8 mouse cellular contexts compared by ENCODE assay signal in the genomic region with DNA sequence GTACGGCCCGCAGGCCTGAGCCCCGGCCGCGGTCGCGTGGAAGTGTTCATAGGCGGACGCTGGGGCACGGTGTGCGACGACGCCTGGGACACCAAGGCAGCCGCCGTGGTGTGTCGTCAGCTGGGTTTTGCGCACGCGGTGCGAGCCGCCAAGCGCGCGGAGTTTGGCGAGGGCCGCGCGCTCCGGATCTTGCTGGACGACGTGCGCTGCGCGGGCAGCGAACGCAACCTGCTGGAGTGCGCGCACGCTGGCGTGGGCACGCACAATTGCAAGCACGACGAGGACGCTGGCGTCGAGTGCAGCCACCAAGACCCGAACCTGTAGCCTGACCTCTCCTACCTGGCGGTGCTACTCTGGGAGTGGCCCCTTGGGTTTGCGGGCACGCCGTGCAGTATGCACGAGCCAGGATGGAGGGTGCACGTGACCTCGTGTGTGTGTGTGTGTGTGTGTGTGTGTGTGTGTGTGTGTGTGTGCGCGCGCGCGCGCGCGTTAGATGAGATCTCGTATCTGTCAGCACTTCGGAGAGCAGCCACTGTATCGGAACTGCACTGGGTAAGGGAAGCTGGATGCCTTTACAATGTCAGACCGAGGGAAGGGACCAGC. TPM values are rescaled to one million over a fixed set of nuclear protein-coding genes. Genes with fewer than 3 reads are reported as not detected.
DNase-seq lines count a peak whose midpoint lies in the region; ATAC-seq and TF ChIP-seq lines count a peak whose summit lies in the region.

No protein-coding gene starts in this region.

- H3K27ac ChIP-seq in embryonic facial prominence, embryonic 14.5 days (replicated peaks; ENCODE audit: low read depth, low read length) = no peak overlapping the region
- peak overlapping the region; percentile 17; the same call in 1 of the 2 replicates for H3K27ac ChIP-seq in hindbrain, embryonic 16.5 days (ENCODE audit: low read depth, low read length)
- H3K27ac ChIP-seq in limb, embryonic 13.5 days = no peak overlapping the region

- WGBS in embryonic facial prominence, embryonic 14.5 days = under 1% methylated on average over 26 of the region's 66 CpGs
- 2% methylated on average over 65 of the region's 66 CpGs for WGBS in hindbrain, embryonic 16.5 days
- under 1% methylated on average over 62 of the region's 66 CpGs for WGBS in limb, embryonic 13.5 days

- no peaks in the 10 kb centered on the region for H3K9me3 ChIP-seq in E14TG2a.4 (ENCODE audit: low read length)
- no peaks in the 10 kb centered on the region for H3K9me3 ChIP-seq in embryonic facial prominence, embryonic 14.5 days (ENCODE audit: control insufficient read depth, low read length)
- H3K9me3 ChIP-seq in hindbrain, embryonic 16.5 days (ENCODE audit: control insufficient read depth, low read length) = no peaks in the 10 kb centered on the region
- H3K9me3 ChIP-seq in limb, embryonic 13.5 days = no peaks in the 10 kb centered on the region

- peak overlapping the region; percentile 76 for H3K4me3 ChIP-seq in E14TG2a.4 (replicated peaks; ENCODE audit: low read length)
- H3K4me3 ChIP-seq in embryonic facial prominence, embryonic 14.5 days (ENCODE audit: low read depth, low read length) = peak overlapping the region; percentile 47
- H3K4me3 ChIP-seq in hindbrain, embryonic 16.5 days (ENCODE audit: low read length) = peak overlapping the region; percentile 56
- peak overlapping the region; percentile 49 for H3K4me3 ChIP-seq in limb, embryonic 13.5 days

- ATAC-seq in cerebellum, adult (ENCODE audit: insufficient number of reproducible peaks, low FRiP score, low TSS enrichment) = peak; percentile 29; the same call in 1 of the 2 replicates
- ATAC-seq in embryonic facial prominence, embryonic 14.5 days (ENCODE audit: low read depth) = peak; percentile 53
- peak; percentile 77 for ATAC-seq in hindbrain, embryonic 16.5 days
- 0 out of 2 replicates have a peak, but pooled peaks have one; percentile 41 for ATAC-seq in limb, embryonic 13.5 days (ENCODE audit: low FRiP score, low read depth)

- H3K4me2 ChIP-seq in embryonic facial prominence, embryonic 14.5 days (ENCODE audit: low read depth, low read length) = peak overlapping the region; percentile 80
- peak overlapping the region; percentile 90 for H3K4me2 ChIP-seq in hindbrain, embryonic 16.5 days (ENCODE audit: low read length)
- H3K4me2 ChIP-seq in limb, embryonic 13.5 days (replicated peaks) = peak overlapping the region; percentile 79

- TF ChIP-seq CTCF in E14TG2a.4 (conservative IDR thresholded peaks at IDR 0.05; ENCODE audit: low read length) = no peak

- peaks cover 18% of the 10 kb centered on the region for H3K4me1 ChIP-seq in E14TG2a.4 (replicated peaks; ENCODE audit: low read depth, low read length)
- peaks cover 9% of the 10 kb centered on the region; the same call in 1 of the 2 replicates for H3K4me1 ChIP-seq in embryonic facial prominence, embryonic 14.5 days (ENCODE audit: control insufficient read depth, insufficient read depth, low read length)
- peaks cover 16% of the 10 kb centered on the region for H3K4me1 ChIP-seq in hindbrain, embryonic 16.5 days (ENCODE audit: control insufficient read depth, insufficient read depth, low read depth, low read length)
- H3K4me1 ChIP-seq in limb, embryonic 13.5 days = peaks cover 16% of the 10 kb centered on the region

- H3K36me3 ChIP-seq in E14TG2a.4 (ENCODE audit: insufficient read depth, low read length) = no peaks in the 10 kb centered on the region
- H3K36me3 ChIP-seq in embryonic facial prominence, embryonic 14.5 days (ENCODE audit: control insufficient read depth, insufficient read depth, low read length) = no peaks in the 10 kb centered on the region
- no peaks in the 10 kb centered on the region for H3K36me3 ChIP-seq in hindbrain, embryonic 16.5 days (ENCODE audit: control insufficient read depth, insufficient read depth, low read length)
- no peaks in the 10 kb centered on the region for H3K36me3 ChIP-seq in limb, embryonic 13.5 days

- H3K9ac ChIP-seq in embryonic facial prominence, embryonic 14.5 days (ENCODE audit: low read depth, low read length) = peak overlapping the region; percentile 48
- peak overlapping the region; percentile 75 for H3K9ac ChIP-seq in hindbrain, embryonic 16.5 days (ENCODE audit: low read depth, low read length)
- H3K9ac ChIP-seq in limb, embryonic 13.5 days = peak overlapping the region; percentile 43

- peaks cover 89% of the 10 kb centered on the region for H3K27me3 ChIP-seq in E14TG2a.4 (ENCODE audit: insufficient read depth, low read length)
- H3K27me3 ChIP-seq in embryonic facial prominence, embryonic 14.5 days (replicated peaks; ENCODE audit: control insufficient read depth, insufficient read depth, low read length) = peaks cover 46% of the 10 kb centered on the region
- 0 out of 2 replicates have a peak, but pooled peaks cover 3% of the 10 kb centered on the region for H3K27me3 ChIP-seq in hindbrain, embryonic 16.5 days (replicated peaks; ENCODE audit: control insufficient read depth, insufficient read depth, low read length)
- peaks cover 60% of the 10 kb centered on the region for H3K27me3 ChIP-seq in limb, embryonic 13.5 days

- DNase-seq in cerebellum, adult 9-10 months = no peak
- peak; percentile 75 for DNase-seq in embryonic facial prominence, embryonic 14.5 days (ENCODE audit: low spot score)
- DNase-seq in retina, postnatal 7 days (ENCODE audit: low read depth, low spot score) = peak; percentile 58
- DNase-seq in ovary, postnatal 10 days (ENCODE audit: low spot score) = no peak

RNA-seq across cellular contexts. Expression of a gene that starts 6.2 kb away (rescaled TPM):
- 5.8 and 8.5 TPM in 2 replicates for polyA plus RNA-seq in embryonic facial prominence, embryonic 14.5 days (2014; fragmentation: Nextera tagmentation; extraction: Ambion mirVana)
- 38.3 and 40.1 TPM in 2 replicates for polyA plus RNA-seq in hindbrain, embryonic 16.5 days (2015; fragmentation: Nextera tagmentation; extraction: Ambion mirVana)
- 7.2 and 8.8 TPM in 2 replicates for polyA plus RNA-seq in limb, embryonic 13.5 days (2015; fragmentation: Nextera tagmentation; extraction: Ambion mirVana)

RNA-seq across cellular contexts. Expression of a gene that starts 21.9 kb away (rescaled TPM):
- 0.58 and 0.64 TPM in 2 replicates for polyA plus RNA-seq in embryonic facial prominence, embryonic 14.5 days (2014; fragmentation: Nextera tagmentation; extraction: Ambion mirVana)
- polyA plus RNA-seq in hindbrain, embryonic 16.5 days (2015; fragmentation: Nextera tagmentation; extraction: Ambion mirVana) = 2.6 and 2.9 TPM in 2 replicates
- 0.83 and 1.1 TPM in 2 replicates for polyA plus RNA-seq in limb, embryonic 13.5 days (2015; fragmentation: Nextera tagmentation; extraction: Ambion mirVana)

RNA-seq across cellular contexts. Expression of a gene that starts 42.8 kb away (rescaled TPM):
- polyA plus RNA-seq in embryonic facial prominence, embryonic 14.5 days (2014; fragmentation: Nextera tagmentation; extraction: Ambion mirVana) = 62.3 and 62.8 TPM in 2 replicates
- polyA plus RNA-seq in hindbrain, embryonic 16.5 days (2015; fragmentation: Nextera tagmentation; extraction: Ambion mirVana) = 59.3 and 62.3 TPM in 2 replicates
- polyA plus RNA-seq in limb, embryonic 13.5 days (2015; fragmentation: Nextera tagmentation; extraction: Ambion mirVana) = 36.5 and 41.9 TPM in 2 replicates

RNA-seq across cellular contexts. Expression of a gene that starts 52.8 kb away (rescaled TPM):
- polyA plus RNA-seq in embryonic facial prominence, embryonic 14.5 days (2014; fragmentation: Nextera tagmentation; extraction: Ambion mirVana) = 4.2 and 4.7 TPM in 2 replicates
- 7.5 and 10.2 TPM in 2 replicates for polyA plus RNA-seq in hindbrain, embryonic 16.5 days (2015; fragmentation: Nextera tagmentation; extraction: Ambion mirVana)
- 6.6 and 6.9 TPM in 2 replicates for polyA plus RNA-seq in limb, embryonic 13.5 days (2015; fragmentation: Nextera tagmentation; extraction: Ambion mirVana)

Comparison
In these comparisons a context has a peak if more than half of its experiments do, and no peak if none do; other contexts are left out.
1. DNase-seq: peak in embryonic facial prominence, embryonic 14.5 days (single experiment) and retina, postnatal 7 days (single experiment); none in cerebellum, adult 9-10 months (single experiment) and ovary, postnatal 10 days (single experiment).
2. Peak in every context shown above with its lines, with median percentiles within 50 percentile points of each other: ATAC-seq, H3K4me3 ChIP-seq, H3K4me2 ChIP-seq and H3K9ac ChIP-seq.